Mouse (Mus musculus): Measurements from ENCODE around the gene Dstyk. TPM values are rescaled to one million over a fixed set of nuclear protein-coding genes. Genes with fewer than 3 reads are reported as not detected.

The Dstyk gene
- polyA plus RNA-seq, 1 experiment, result 2.5 TPM

DNA sequence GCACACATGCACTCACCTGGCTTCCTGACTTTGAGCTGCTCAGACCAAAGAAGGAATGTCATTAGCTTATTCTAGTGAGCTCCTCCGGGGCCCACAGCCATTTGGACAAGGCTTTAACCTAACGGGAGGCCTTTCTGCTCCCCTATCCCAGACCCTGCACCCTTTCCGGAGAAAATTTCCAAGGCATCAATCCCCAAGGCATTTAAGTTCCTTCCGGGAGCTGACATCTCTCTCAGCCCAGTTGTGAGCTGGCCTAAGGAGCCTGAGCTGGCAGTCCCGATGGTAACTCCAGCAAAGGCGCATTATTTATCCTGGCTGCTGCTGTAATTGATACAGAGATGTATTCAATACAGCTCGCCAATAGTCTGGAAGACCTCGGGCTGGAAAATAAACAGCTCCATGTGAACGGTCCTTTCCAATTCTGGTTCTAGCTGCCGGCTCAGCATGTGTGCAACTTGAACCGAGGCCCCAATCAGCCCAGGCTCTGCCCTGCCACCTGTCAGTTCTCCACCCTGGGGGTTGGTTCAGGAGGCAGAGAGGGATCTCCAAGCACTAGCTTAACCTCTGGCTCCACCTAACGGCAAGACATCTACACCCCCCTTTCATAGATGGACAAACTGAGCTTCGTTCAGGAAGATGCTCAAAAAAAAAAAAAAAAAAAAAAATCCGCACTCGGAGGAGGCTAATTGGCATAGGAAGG, 27.3 kb upstream of the Dstyk start:
- Histone ChIP-seq H3K27me3 (ENCODE audit: control insufficient read depth, insufficient read depth, low read length) (peaks cover 22% of the 10 kb centered on the region), H3K4me1 (ENCODE audit: control insufficient read depth, insufficient read depth, insufficient read length, low read length) (no peaks in the 10 kb centered on the region), H3K36me3 (ENCODE audit: control insufficient read depth, insufficient read depth, low read length) (no peaks in the 10 kb centered on the region), H3K4me3 (ENCODE audit: low read depth, low read length) (peak overlapping the region; percentile 28), H3K27ac (ENCODE audit: insufficient read depth, low read depth, low read length) (0 out of 2 replicates have a peak overlapping the region, but pooled peaks have one; percentile 73)
- 38% methylated on average over 15 of the region's 15 CpGs for WGBS
- TF ChIP-seq POLR2A (IDR thresholded peaks at IDR 0.05; ENCODE audit: low read depth, low read length) (no peak), CTCF (IDR thresholded peaks at IDR 0.05; ENCODE audit: extremely low read depth, insufficient read length, insufficient replicate concordance, low read depth, low read length) (no peak)

DNA sequence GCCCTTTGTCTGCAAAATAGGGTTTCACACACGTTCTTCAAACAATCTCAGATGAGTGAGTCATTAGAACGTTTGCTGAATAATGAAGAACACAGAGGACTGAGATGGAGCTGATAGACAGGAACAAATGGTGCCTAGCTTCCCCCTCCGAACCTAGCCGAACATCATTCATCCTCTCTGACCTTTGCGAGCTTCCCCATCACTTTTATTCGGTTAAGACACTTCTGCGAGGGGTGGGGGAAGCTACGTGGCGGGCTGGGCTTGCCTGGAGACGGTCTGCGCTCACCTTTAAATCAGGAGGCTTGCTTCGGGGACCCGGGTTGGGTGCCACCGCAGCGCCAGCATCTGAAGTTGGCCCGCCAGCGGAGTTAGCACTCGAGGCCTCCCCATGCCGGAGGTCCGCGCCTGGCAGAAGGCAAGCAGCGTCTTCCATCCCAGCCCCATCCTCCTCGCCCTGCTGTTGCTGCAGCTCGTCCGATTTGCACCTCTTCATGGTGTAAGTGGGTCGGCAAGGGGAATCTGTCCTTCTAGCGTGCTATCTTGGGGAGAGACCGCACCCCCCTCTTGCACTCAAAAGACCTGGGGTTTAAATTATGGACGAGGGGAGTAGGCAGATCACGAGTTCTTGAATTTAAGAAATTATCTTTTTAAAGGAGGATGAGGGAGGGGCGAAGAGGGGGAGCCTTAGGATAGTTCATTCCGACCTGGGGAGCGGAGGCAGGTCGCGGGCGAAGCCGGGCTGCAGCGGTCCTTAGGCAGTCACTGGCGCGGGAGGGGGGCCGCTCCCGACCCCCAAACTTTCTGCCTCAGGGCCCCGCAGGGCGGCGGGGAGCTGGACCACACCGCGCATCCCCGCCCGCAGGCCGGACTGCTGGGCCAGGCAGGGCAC, 26.4 kb upstream of the Dstyk start, which contains the start of gene Tmcc2:
Gene Tmcc2, minus strand, starts transcription at position 591 of the 889 bp plus-strand sequence.
- H3K27ac ChIP-seq (ENCODE audit: insufficient read depth, low read depth, low read length), result peak within 1 kb of the TSS; percentile 8; the same call in 1 of the 2 replicates
- no peak for TF ChIP-seq CTCF (IDR thresholded peaks at IDR 0.05; ENCODE audit: extremely low read depth, insufficient read length, insufficient replicate concordance, low read depth, low read length)
- peak within 1 kb of the TSS; percentile 60 for H3K4me3 ChIP-seq (ENCODE audit: low read depth, low read length)
- H3K36me3 ChIP-seq (ENCODE audit: control insufficient read depth, insufficient read depth, low read length), result no peaks in the 10 kb centered on the region
- 2% methylated on average over 50 of the region's 50 CpGs for WGBS
- H3K27me3 ChIP-seq (ENCODE audit: control insufficient read depth, insufficient read depth, low read length), result peaks cover 22% of the 10 kb centered on the region
- no peaks in the 10 kb centered on the region for H3K4me1 ChIP-seq (ENCODE audit: control insufficient read depth, insufficient read depth, insufficient read length, low read length)

DNA sequence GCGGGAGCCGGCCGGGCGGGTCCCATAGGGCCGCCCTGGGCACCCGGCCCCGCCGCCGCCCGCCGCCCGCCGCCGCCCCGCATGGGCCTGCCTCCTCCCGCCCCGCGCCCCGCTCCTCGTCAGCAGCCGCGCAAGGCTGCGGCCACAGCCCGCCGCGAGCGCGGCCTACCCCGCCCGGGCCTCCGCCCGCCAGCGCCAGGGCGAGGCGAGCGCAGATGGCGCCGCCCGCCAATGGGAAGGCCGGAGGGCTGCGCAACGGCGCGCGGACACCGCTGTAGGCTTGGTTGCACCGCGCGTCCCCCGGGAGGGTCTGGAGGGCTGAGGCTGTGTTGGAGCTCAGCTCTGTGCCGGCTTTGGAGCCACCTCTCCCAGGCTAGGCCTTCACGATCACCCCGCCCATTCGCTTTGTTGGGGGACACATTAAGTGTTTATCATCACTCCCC, 25.8 kb upstream of the Dstyk start:
- TF ChIP-seq POLR2A (IDR thresholded peaks at IDR 0.05; ENCODE audit: low read depth, low read length) (no peak), CTCF (IDR thresholded peaks at IDR 0.05; ENCODE audit: extremely low read depth, insufficient read length, insufficient replicate concordance, low read depth, low read length) (no peak)
- Histone ChIP-seq H3K36me3 (ENCODE audit: control insufficient read depth, insufficient read depth, low read length) (no peaks in the 10 kb centered on the region), H3K27ac (ENCODE audit: insufficient read depth, low read depth, low read length) (no peak overlapping the region), H3K4me3 (ENCODE audit: low read depth, low read length) (peak overlapping the region; percentile 60), H3K4me1 (ENCODE audit: control insufficient read depth, insufficient read depth, insufficient read length, low read length) (no peaks in the 10 kb centered on the region), H3K27me3 (ENCODE audit: control insufficient read depth, insufficient read depth, low read length) (peaks cover 22% of the 10 kb centered on the region)
- 2% methylated on average over 54 of the region's 54 CpGs for WGBS

DNA sequence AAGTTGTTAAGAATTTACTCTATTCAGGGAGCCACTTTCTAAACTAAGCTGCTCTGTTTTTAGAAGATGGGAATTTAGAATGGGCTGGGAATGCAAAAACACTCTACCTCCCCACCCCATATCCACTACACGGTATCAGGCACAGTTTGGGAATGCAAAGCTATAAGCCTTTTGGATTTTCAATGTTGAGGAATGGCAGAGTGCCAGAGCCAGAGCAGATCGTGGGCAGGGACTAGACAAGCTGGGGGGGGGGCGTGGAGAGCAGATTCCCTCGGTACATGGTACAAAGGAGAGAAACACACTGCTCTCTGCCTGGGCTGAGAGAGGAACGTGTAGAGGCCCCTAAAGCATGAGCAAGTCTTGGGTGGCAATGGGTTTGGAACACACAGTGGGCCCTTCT, 24.5 kb upstream of the Dstyk start:
- Histone ChIP-seq H3K4me1 (ENCODE audit: control insufficient read depth, insufficient read depth, insufficient read length, low read length) (no peaks in the 10 kb centered on the region), H3K36me3 (ENCODE audit: control insufficient read depth, insufficient read depth, low read length) (no peaks in the 10 kb centered on the region), H3K27me3 (ENCODE audit: control insufficient read depth, insufficient read depth, low read length) (peaks cover 22% of the 10 kb centered on the region), H3K4me3 (ENCODE audit: low read depth, low read length) (no peak overlapping the region), H3K27ac (ENCODE audit: insufficient read depth, low read depth, low read length) (no peak overlapping the region)
- TF ChIP-seq POLR2A (IDR thresholded peaks at IDR 0.05; ENCODE audit: low read depth, low read length) (no peak), CTCF (IDR thresholded peaks at IDR 0.05; ENCODE audit: extremely low read depth, insufficient read length, insufficient replicate concordance, low read depth, low read length) (no peak)
- 62% methylated on average over 5 of the region's 5 CpGs for WGBS

DNA sequence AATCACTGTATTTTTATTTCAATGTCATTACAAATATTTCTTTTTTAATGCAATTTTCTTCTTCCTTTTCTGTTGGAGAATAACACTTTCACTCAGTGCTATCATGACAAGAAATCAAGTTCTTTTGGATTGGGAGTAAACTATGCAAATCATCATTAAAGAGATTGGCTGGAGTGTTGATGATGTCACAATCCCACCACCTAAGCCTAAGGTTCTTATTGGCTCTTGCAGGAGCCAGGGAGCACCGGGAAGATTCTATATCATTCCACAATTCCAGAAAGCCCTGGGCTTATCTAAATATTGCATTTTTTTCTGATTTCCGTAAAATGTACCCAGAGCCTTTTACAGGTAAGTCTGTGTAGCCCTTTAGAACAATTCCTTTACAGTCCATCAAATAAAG, 20.6 kb upstream of the Dstyk start:
- WGBS, result 57% methylated on average over 2 of the region's 2 CpGs
- no peak for TF ChIP-seq CTCF (IDR thresholded peaks at IDR 0.05; ENCODE audit: extremely low read depth, insufficient read length, insufficient replicate concordance, low read depth, low read length)
- TF ChIP-seq POLR2A (IDR thresholded peaks at IDR 0.05; ENCODE audit: low read depth, low read length), result no peak
- Histone ChIP-seq H3K36me3 (ENCODE audit: control insufficient read depth, insufficient read depth, low read length) (no peaks in the 10 kb centered on the region), H3K27ac (ENCODE audit: insufficient read depth, low read depth, low read length) (no peak overlapping the region), H3K4me3 (ENCODE audit: low read depth, low read length) (no peak overlapping the region), H3K4me1 (ENCODE audit: control insufficient read depth, insufficient read depth, insufficient read length, low read length) (no peaks in the 10 kb centered on the region), H3K27me3 (ENCODE audit: control insufficient read depth, insufficient read depth, low read length) (peaks cover 6% of the 10 kb centered on the region)

DNA sequence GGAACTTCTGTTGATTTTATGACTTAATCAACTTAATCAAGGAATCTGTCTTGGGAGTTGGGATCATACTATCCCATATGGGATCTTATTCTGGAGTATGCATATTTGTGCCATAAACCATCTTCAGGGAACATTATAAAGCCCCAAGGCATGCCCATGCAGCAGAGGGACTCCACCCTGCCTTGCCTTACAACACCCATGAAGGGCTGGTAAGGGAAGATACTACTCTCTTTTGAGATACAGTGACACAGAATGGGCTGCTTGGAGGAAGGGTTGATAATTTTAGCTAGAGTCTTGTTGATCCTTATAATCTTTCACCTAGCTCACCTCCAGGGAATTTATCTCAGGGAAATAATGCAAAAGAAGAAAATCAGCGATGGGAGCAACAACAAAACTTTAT, 16.8 kb upstream of the Dstyk start:
- H3K4me3 ChIP-seq (ENCODE audit: low read depth, low read length), result no peak overlapping the region
- no peaks in the 10 kb centered on the region for H3K36me3 ChIP-seq (ENCODE audit: control insufficient read depth, insufficient read depth, low read length)
- H3K27ac ChIP-seq (ENCODE audit: insufficient read depth, low read depth, low read length), result no peak overlapping the region
- no peaks in the 10 kb centered on the region; the same call in 1 of the 2 replicates for H3K27me3 ChIP-seq (ENCODE audit: control insufficient read depth, insufficient read depth, low read length)
- TF ChIP-seq CTCF (IDR thresholded peaks at IDR 0.05; ENCODE audit: extremely low read depth, insufficient read length, insufficient replicate concordance, low read depth, low read length) (no peak), POLR2A (IDR thresholded peaks at IDR 0.05; ENCODE audit: low read depth, low read length) (no peak)
- WGBS, result 63% methylated on average over 1 of the region's 1 CpGs
- no peaks in the 10 kb centered on the region for H3K4me1 ChIP-seq (ENCODE audit: control insufficient read depth, insufficient read depth, insufficient read length, low read length)

DNA sequence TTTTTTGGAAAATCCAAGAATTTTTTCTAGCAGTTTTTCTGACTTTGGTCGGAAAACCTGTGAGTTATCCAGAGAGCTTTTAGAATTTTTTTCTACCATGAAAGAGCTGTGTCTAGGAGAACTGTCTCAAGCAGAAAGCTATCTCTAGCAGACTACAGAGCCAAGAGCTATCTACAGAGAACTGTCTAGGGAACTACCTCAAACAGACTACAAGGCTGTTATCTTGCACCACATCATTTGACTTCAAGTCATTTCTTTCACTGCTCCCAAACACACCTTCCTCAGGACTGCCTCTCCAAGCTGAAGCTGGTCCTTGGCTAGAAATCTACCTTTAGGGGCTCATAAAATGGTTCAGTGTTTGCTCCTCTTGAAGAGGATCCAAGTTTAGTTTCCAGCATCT, 15.5 kb upstream of the Dstyk start:
- H3K4me1 ChIP-seq (ENCODE audit: control insufficient read depth, insufficient read depth, insufficient read length, low read length), result no peaks in the 10 kb centered on the region
- H3K27ac ChIP-seq (ENCODE audit: insufficient read depth, low read depth, low read length), result no peak overlapping the region
- no peaks in the 10 kb centered on the region for H3K27me3 ChIP-seq (ENCODE audit: control insufficient read depth, insufficient read depth, low read length)
- WGBS, result 88% methylated on average over 1 of the region's 1 CpGs
- no peaks in the 10 kb centered on the region for H3K36me3 ChIP-seq (ENCODE audit: control insufficient read depth, insufficient read depth, low read length)
- TF ChIP-seq POLR2A (IDR thresholded peaks at IDR 0.05; ENCODE audit: low read depth, low read length) (no peak), CTCF (IDR thresholded peaks at IDR 0.05; ENCODE audit: extremely low read depth, insufficient read length, insufficient replicate concordance, low read depth, low read length) (no peak)
- H3K4me3 ChIP-seq (ENCODE audit: low read depth, low read length), result no peak overlapping the region

Data from small intestine, adult 2 months (tissue).